10 mouse cellular contexts compared by ENCODE assay signal in the genomic region with DNA sequence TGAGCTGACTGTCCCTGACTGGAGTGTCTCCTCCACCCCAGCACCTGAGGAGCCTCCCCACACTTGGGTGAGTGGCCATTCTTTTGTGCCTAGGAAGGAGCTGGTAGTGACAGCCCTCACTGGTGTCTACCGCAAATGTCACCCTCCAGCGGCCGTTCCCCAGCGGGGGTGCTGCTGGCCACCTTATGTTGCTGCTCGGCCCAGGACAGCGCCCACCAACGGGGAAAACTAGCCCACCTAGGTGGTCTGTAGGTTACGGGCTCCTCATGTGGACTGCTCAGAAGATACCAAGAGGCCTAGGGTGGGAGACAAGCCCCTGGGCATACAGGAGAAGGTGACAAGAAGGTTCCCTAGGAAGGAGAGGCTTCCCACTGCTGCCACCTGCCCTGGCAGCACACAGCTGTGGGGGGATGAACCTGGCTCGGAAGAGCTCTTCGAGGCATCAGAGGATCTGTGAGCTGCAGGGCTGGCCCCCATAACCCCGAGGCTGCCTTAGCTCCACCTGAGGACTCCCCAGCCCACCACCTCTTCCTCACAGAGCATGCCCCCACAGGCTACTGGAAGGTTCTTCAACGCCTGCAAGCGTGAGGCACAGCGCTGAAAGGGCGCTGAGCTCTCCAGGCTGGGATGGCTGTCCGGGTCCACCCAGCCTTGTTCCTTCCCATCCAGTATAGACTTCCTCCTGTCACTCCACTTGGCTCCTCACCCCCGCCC. TPM values are rescaled to one million over a fixed set of nuclear protein-coding genes. Genes with fewer than 3 reads are reported as not detected.
DNase-seq lines count a peak whose midpoint lies in the region; ATAC-seq lines count a peak whose summit lies in the region.
"Had no signal": no experiment of that assay in that cellular context is flagged by ENCODE, and none has a peak within 500 bp of the region (broad histone marks: within the 10 kb centered on the region; RNA-seq: fewer than 3 reads in every experiment).

No protein-coding gene starts in this region.

- peak overlapping the region; percentile 73 for H3K9ac ChIP-seq in forebrain, embryonic 13.5 days
- H3K9ac ChIP-seq in forebrain, embryonic 11.5 days (ENCODE audit: low read length) = no peak overlapping the region
- peak overlapping the region; percentile 84 for H3K9ac ChIP-seq in hindbrain, embryonic 13.5 days
- peak overlapping the region; percentile 86 for H3K9ac ChIP-seq in neural tube, embryonic 13.5 days
- H3K9ac ChIP-seq: liver, embryonic 15.5 days had no signal

- H3K4me2 ChIP-seq in forebrain, embryonic 13.5 days = peak overlapping the region; percentile 66
- H3K4me2 ChIP-seq in forebrain, embryonic 11.5 days (ENCODE audit: low read depth, low read length, severe bottlenecking) = no peak overlapping the region
- peak overlapping the region; percentile 73 for H3K4me2 ChIP-seq in hindbrain, embryonic 13.5 days
- H3K4me2 ChIP-seq in neural tube, embryonic 13.5 days = peak overlapping the region; percentile 68
- H3K4me2 ChIP-seq: liver, embryonic 15.5 days had no signal

- no peaks in the 10 kb centered on the region for H3K9me3 ChIP-seq in forebrain, embryonic 13.5 days (replicated peaks)
- no peaks in the 10 kb centered on the region for H3K9me3 ChIP-seq in forebrain, embryonic 11.5 days (ENCODE audit: control insufficient read depth, low read length)
- H3K9me3 ChIP-seq in hindbrain, embryonic 13.5 days = no peaks in the 10 kb centered on the region
- H3K9me3 ChIP-seq in neural tube, embryonic 13.5 days = no peaks in the 10 kb centered on the region
- H3K9me3 ChIP-seq: liver, embryonic 15.5 days had no signal

- H3K4me3 ChIP-seq in forebrain, embryonic 13.5 days = peak overlapping the region; percentile 49
- no peak overlapping the region for H3K4me3 ChIP-seq in forebrain, embryonic 11.5 days (ENCODE audit: low read depth, low read length)
- H3K4me3 ChIP-seq in hindbrain, embryonic 13.5 days = peak overlapping the region; percentile 79
- peak overlapping the region; percentile 70 for H3K4me3 ChIP-seq in neural tube, embryonic 13.5 days
- H3K4me3 ChIP-seq: liver, embryonic 15.5 days had no signal

- H3K27me3 ChIP-seq in forebrain, embryonic 13.5 days = peaks cover 69% of the 10 kb centered on the region
- H3K27me3 ChIP-seq in forebrain, embryonic 11.5 days (ENCODE audit: control insufficient read depth, insufficient read depth, low read length) = peaks cover 52% of the 10 kb centered on the region
- H3K27me3 ChIP-seq in hindbrain, embryonic 13.5 days = peaks cover 66% of the 10 kb centered on the region
- H3K27me3 ChIP-seq in neural tube, embryonic 13.5 days = peaks cover 66% of the 10 kb centered on the region

- no peak overlapping the region for H3K27ac ChIP-seq in forebrain, embryonic 13.5 days
- no peak overlapping the region for H3K27ac ChIP-seq in forebrain, embryonic 11.5 days (ENCODE audit: low read depth, low read length)
- peak overlapping the region; percentile 89 for H3K27ac ChIP-seq in hindbrain, embryonic 13.5 days
- H3K27ac ChIP-seq in neural tube, embryonic 13.5 days (replicated peaks) = peak overlapping the region; percentile 76
- H3K27ac ChIP-seq: liver, embryonic 15.5 days had no signal

- H3K4me1 ChIP-seq in forebrain, embryonic 13.5 days = peaks cover 23% of the 10 kb centered on the region
- H3K4me1 ChIP-seq in forebrain, embryonic 11.5 days (replicated peaks; ENCODE audit: control insufficient read depth, insufficient read depth, low read length) = no peaks in the 10 kb centered on the region; the same call in none of the 2 replicates
- peaks cover 38% of the 10 kb centered on the region for H3K4me1 ChIP-seq in hindbrain, embryonic 13.5 days (replicated peaks)
- H3K4me1 ChIP-seq in neural tube, embryonic 13.5 days (replicated peaks) = peaks cover 37% of the 10 kb centered on the region

- no peaks in the 10 kb centered on the region for H3K36me3 ChIP-seq in forebrain, embryonic 13.5 days (ENCODE audit: poor library complexity, severe bottlenecking)
- no peaks in the 10 kb centered on the region for H3K36me3 ChIP-seq in forebrain, embryonic 11.5 days (ENCODE audit: control insufficient read depth, insufficient read depth, low read length)
- H3K36me3 ChIP-seq in hindbrain, embryonic 13.5 days = no peaks in the 10 kb centered on the region
- no peaks in the 10 kb centered on the region for H3K36me3 ChIP-seq in neural tube, embryonic 13.5 days
- H3K36me3 ChIP-seq: liver, embryonic 15.5 days had no signal

- no peak for ATAC-seq in forebrain, embryonic 13.5 days
- no peak for ATAC-seq in forebrain, embryonic 11.5 days (replicated peaks; ENCODE audit: low FRiP score)
- ATAC-seq in hindbrain, embryonic 13.5 days (ENCODE audit: low FRiP score) = no peak
- ATAC-seq in neural tube, embryonic 13.5 days (ENCODE audit: low read depth) = no peak; the same call in 1 of the 2 replicates

- intact Hi-C loops in left cerebral cortex, postnatal 4 days (cut with DNase I) = no loop called here
- intact Hi-C loops in left cerebral cortex, postnatal 14 days (cut with DNase I) = loop anchor here (2.0 to 5.0 kb wide), 2 partner anchors 23 to 124 kb away; no protein-coding TSS in a partner anchor

- no peak for DNase-seq in forebrain, embryonic 11.5 days (ENCODE audit: low spot score)
- DNase-seq in left cerebral cortex, postnatal 4 days = peak; percentile 17
- no peak for DNase-seq in left cerebral cortex, adult 11 months (ENCODE audit: low spot score)
- DNase-seq in left cerebral cortex, postnatal 14 days (ENCODE audit: low spot score in 2 of 2) = no peak
- DNase-seq in urinary bladder, postnatal 36 days (ENCODE audit: low spot score in 2 of 2) = no peak
- DNase-seq: heart, postnatal 10 days had no signal

- 47% methylated on average over 17 of the region's 17 CpGs for WGBS in forebrain, embryonic 13.5 days
- WGBS in forebrain, embryonic 11.5 days = 44% methylated on average over 17 of the region's 17 CpGs
- 35% methylated on average over 17 of the region's 17 CpGs for WGBS in hindbrain, embryonic 13.5 days
- WGBS in neural tube, embryonic 13.5 days = 48% methylated on average over 17 of the region's 17 CpGs

RNA-seq across cellular contexts. Expression of a gene that starts 2.5 kb away (rescaled TPM):
- polyA plus RNA-seq in forebrain, embryonic 13.5 days (2015; fragmentation: Nextera tagmentation; extraction: Ambion mirVana) = 26.1 and 32.8 TPM in 2 replicates
- 1.0 and 1.8 TPM in 2 replicates for polyA plus RNA-seq in forebrain, embryonic 11.5 days (2014; fragmentation: Nextera tagmentation; extraction: Ambion mirVana)
- 100 to 1,000 TPM; 593 to 607 TPM for total RNA-seq in left cerebral cortex, postnatal 4 days (2021)
- 63.1 and 65.8 TPM in 2 replicates for polyA plus RNA-seq in hindbrain, embryonic 13.5 days (2015; fragmentation: Nextera tagmentation; extraction: Ambion mirVana)
- 55.6 and 55.8 TPM in 2 replicates for polyA plus RNA-seq in neural tube, embryonic 13.5 days (2015; fragmentation: Nextera tagmentation; extraction: Ambion mirVana)
- total RNA-seq in left cerebral cortex, postnatal 14 days (2021) = 100 to 1,000 TPM; 771 to 777 TPM

Comparison
In these comparisons a context has a peak if more than half of its experiments do, and no peak if none do; other contexts are left out.
1. H3K27ac ChIP-seq: peak in hindbrain, embryonic 13.5 days (single experiment) and neural tube, embryonic 13.5 days (single experiment); none in forebrain, embryonic 13.5 days (single experiment) and forebrain, embryonic 11.5 days (single experiment).